Mouse (Mus musculus): ENCODE measurements around the gene Vps54. TPM values are rescaled to one million over a fixed set of nuclear protein-coding genes. Genes with fewer than 3 reads are reported as not detected.
A peak's percentile ranks its signal among the peaks of the same experiment; 100 is the strongest.

Vps54 gene
- total RNA-seq, 2 experiments from 2014 or later, result 21.7 to 24.6 TPM

DNA sequence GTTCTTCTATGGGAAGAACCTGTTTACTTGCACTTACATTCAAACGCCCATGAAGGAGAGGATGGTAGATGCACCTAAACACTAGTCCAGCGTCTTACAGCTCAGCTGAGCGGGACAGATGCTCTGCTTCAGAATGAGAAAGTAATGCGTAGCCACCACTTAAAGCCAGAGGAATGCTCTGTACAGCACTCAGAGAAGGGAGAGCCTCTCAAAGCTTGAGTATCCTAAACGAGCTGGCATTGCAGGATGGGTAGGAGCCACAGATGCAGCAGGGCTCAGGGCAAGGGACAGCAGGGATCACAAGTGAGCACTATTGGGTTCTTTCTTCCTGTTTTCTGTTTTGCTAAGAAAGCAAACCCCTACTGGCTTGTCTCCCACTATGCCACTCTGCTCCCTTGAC is 88.4 kb downstream of the Vps54 start:
- no peak for DNase-seq
- intact Hi-C loops (cut with DNase I), result loop anchor here (5.0 kb wide), 1 partner anchor 105 kb away; no protein-coding TSS in a partner anchor

DNA sequence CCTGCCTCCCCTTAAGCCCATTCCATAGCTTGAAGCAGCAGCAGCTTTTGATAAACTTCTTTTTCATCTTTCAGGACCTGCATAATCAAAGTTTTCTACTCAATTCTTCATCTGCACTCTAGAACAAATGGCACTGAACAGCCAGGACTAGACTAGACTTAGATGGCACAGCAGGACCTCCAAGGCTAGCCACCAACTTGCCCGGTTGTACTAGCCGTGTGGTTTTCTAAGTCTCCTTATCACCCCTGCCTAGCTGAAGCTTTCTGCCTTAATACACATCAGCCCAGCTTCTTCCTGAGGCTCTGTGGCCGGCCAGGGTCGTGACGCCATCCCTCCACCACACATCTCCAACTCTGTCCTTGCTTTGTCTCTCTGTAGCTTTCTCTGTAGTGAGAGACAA is 89.1 kb downstream of the Vps54 start:
- intact Hi-C loops (cut with DNase I), result loop anchor here (5.0 kb wide), 1 partner anchor 104 kb away; no protein-coding TSS in a partner anchor
- DNase-seq, result no peak

DNA sequence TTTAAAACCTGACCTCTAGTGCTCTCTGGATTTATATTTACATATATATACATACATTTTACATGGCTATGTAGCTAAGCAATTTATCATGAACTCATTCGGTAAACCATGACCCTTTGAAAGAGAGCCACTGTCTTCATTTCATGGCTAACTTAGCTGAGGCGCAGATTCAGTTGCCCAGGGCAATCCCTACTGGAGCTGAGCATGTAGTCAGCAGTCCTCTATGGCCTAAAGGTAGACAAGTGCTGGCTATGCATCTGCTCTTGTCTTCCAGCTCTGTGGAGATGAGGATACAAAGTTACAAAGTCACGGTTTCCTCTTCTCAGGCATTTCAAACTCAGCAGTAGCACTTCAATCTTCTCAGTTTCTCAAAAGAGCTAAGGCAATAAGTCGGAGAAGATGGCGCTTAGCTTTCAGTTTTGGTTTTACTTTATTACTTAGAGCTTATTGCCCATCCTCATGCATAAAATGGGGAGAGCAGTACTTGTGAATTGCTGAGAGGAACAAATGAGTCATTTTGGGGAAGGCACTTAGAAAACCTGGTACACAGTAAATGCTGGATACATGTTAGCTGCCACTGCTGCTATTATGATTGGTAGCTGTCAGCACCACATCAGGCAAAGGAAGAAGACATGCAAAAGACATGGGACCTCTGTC is 93.7 kb downstream of the Vps54 start:
- intact Hi-C loops (cut with DNase I), result no loop called here
- DNase-seq, result no peak

DNA sequence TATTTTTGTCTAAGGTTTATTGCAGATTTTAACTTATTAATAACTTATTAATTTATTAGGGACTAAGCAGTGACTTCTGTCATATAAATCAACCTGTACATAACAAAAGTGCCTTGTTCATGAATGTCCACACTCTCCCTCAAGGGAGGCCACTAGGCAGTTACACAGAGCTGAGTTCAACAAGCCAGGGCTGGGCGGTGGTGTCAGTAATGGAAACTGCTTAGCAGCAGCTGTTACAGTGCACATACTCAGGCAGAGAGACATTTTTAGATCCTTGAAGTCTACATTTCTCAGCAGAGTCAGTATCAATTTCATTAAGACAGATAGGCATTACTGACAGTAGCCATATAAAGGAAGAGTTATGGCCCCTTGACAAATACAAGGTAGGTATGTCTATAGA is 98.8 kb downstream of the Vps54 start:
- DNase-seq, result no peak
- intact Hi-C loops (cut with DNase I), result no loop called here

DNA sequence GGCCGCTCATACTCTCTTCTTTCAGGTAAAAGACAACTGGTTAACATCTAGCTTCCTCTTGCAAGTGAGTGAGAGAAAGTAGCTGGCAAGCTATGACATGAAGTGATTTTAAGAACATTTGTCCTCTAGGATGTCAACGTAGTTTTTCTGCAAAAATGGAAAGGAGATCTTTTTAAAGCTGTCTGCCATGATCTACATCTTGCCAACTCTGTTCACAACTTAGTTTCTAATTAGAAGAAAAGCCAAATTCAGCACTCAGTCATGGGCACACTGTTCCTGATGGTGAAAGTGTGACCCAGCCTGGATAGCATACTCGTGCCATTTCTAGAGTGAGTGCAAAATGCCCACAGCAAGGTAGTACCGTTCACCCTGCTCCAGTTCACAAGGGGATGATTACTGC is 100.0 kb downstream of the Vps54 start:
- no peak for DNase-seq
- intact Hi-C loops (cut with DNase I), result no loop called here

DNA sequence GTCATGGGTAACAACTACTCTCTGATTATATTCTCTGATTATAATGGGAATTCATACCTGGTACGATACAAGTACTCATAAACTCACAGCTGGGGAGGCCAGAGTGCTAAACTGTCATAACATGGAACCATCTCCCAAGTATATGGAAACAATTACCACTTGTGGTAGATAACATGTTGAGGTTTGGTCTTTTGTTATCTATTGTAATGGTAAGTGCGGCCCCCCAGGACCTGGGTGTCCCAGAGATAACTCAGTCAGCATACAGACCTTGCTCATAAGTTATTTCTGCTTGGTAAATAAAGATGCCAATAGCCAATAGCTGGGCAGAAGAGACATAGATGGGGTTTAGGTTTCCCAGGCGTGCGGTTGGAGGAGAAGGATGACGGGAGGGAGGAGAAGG is 104.4 kb downstream of the Vps54 start:
- no peak for DNase-seq
- intact Hi-C loops (cut with DNase I), result no loop called here

DNA sequence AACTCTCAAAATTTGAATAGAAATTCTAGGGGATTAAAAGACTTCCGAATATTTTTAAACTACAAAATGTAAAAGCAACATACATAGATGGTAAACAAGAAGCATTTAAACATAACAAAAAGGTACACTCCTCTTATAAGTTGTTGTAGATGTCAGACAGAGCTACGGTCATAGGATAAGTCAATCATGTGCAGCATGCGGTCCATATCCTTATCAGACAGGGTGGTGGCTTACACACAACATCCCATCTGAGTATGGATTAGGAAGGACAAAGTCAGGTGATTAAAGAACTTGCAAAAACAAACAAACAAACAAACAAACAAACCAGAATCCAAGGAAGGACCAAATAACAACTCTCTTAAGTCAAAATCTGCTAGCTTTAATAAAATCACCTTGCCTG is 106.9 kb downstream of the Vps54 start:
- intact Hi-C loops (cut with DNase I), result no loop called here
- no peak for DNase-seq

DNA sequence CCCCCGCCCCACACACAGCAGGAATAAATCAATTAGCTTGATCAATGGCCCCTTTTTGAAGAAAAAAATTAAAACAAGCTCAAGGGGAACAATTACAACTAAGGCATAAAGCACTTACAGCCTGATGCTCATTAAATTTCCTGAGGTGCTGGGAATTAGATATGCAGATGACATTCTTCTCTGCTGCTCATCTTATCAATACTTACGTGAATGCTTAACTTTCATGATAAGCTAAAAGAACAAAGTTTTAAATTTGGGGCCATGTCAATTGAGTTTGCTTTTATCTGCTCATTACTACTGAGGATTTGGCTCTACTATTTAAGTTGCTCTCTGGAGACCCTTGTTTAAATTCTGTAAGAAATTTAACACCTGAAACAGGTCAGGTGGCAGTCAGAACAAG is 109.8 kb downstream of the Vps54 start:
- intact Hi-C loops (cut with DNase I), result no loop called here
- DNase-seq, result no peak

DNA sequence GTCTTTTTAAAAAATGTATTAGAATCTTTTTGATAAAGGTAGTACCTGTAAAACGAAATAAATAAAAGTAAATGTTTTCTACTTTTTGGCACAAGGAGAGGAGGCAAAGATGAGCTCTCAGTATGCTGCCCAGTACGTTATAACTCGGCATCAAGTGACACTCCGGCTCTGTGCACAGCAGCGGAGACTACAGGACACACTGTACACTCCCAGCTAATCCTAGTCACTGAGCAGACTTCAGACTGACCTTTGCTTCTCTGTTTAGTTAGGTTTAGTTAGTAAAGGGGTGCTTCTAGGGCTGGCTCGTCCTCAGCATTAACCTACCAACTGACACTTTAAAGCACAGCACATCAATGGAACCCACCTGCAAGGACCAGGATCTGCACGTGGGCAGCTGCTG is 112.2 kb downstream of the Vps54 start:
- intact Hi-C loops (cut with DNase I), result loop anchor here (2.0 to 5.0 kb wide), 2 partner anchors 81 to 102 kb away; no protein-coding TSS in a partner anchor

DNA sequence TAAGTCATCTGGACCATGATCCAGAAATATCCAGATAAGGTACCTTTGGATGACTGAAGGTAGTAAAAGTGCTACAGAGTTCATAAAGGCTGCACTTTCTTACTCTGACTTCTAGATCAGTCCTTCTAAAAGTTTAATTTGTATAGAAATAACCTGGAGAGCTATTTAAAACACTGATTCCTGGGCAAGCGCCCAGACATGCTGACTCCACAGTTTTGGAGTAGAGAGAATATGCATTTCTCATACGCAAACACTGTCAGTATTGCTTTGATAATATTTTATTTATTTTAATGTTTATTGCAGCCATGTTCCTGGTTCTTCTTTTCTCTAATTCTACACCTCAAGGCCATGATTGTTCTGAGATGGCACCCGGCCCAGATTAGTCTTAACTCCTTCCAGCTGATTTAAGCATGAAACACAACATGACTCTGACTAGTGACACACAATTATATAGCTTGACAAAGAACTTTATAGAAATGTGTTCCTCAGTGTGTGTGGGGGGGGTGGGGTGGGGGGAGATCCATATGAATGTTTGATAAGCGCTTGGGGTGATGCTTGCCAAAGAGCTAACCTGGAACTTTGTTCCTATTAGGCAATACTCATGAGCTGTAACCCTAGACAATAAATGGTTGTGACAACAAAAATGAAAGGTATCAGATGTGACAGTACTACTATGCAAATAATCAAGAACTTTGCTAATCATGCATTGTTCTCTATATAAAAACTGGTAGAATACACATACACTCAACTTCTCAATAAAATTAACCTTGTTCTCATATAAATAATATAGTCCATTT is 124.3 kb downstream of the Vps54 start:
- intact Hi-C loops (cut with DNase I), result loop anchor here (10.0 kb wide), 1 partner anchor 201 kb away; no protein-coding TSS in a partner anchor
- peak in 1 of 2 experiments; percentile 16 for DNase-seq

More for the DNA sequence above, 112.2 kb downstream of the Vps54 start:
- no peak for DNase-seq

DNA sequence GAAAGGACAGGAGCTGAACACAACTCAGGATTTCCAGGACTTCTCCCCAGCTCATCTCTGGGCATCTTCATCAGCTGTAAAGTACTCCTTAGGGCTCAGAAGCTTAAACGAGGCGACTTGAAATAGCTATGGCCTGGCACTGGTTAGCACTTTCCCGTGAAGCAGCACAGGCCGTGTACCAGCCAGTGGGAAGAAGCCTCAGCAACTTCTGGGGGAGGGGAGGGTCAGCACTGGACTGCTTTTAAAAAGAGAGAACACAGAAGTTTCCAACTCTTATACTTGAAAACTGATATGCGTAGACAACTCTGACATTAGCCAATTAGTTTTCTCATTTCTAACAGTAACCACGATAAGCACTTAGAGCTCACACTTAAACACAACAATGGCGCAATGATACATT is 129.4 kb downstream of the Vps54 start:
- intact Hi-C loops (cut with DNase I), result loop anchor here (10.0 kb wide), 1 partner anchor 196 kb away; no protein-coding TSS in a partner anchor
- peak; percentile 40 to 42 for DNase-seq

DNA sequence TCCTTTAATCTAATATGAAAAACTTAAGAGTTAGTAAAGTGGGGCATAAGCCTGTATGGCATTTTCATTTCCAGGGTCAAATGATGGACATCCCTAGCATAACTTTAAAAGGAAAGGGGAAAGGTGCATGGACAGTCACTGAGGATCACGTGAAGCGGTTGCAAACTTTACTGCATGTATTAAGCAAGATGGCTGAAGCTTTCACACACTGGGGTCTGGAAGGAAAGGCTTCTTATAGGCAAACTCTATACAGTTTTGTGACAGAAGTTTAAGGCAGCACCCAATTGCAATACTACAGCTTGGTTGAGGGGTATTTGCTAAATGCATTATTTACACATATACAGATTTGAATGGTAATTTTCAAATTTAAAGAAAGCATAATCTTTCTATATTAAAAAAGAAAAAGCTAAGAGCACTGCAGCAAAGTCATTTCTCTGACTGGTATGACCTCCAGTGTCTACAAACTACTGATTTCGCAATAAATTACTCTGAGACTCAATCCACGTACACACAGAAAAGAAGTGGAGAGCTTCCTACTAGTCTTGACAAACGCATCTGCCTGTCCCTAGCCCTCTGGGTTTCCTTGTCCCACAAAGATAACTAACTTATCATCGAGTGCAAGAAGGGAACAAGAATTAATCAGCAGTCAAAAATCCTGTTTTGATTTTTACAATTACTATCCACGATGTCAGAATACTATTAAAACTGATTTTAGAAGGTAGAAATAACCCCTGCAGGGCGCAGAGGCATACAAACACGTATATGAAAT is 130.4 kb downstream of the Vps54 start:
- DNase-seq, result peak; percentile 34 to 38
- intact Hi-C loops (cut with DNase I), result loop anchor here (5.0 to 10.0 kb wide), 4 partner anchors 48 to 1037 kb away; partner anchors contain the start of gene Slc1a4

DNA sequence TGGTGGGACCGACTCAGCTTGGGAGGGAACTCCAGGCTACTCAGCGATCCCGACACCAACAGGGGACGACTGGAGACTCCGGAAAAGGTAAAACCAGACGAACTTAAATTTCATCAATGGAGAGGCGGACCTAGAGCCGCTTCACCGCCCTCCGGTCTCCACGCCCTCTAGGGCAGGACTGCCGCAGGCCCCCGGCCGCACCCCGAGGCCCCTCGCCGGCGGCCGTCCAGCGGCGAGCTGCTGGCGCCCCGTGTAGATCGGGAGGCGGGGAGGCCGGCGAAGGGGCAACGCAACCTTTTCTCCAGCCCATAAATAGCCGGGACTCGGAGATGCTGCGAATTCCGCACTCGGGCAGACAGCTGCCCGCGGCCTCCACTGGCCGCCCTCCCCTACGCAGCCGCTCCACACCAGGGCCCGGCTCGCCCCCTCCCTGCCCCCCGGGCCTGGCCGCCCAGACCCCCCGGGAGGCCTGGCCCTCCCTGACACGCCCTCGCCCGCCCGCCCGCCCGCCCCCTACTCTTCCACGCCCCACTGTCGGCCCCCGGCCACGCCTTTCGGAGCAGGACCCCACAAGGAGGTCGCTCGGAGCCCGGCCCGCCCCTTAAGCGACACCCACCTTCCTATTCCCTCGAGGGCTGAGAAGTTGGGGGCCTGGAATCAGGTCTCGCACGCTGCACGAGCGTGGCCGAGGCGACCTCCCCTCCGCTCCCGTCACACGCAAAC is 131.5 kb downstream of the Vps54 start:
- DNase-seq, result peak; percentile 88 to 92
- intact Hi-C loops (cut with DNase I), result loop anchor here (5.0 kb wide), 3 partner anchors 47 to 1038 kb away; partner anchors contain the start of gene Slc1a4

Small RNAs within 50 kb of the gene (microRNA-seq; reads per million reads assigned to microRNA genes)
- 0.35 to 1.2 reads per million in 2 experiments for gene Mir1933

Other genes starting within 250 kb of the Vps54 start
- gene Peli1, start 148.0 kb upstream of the Vps54 start, total RNA-seq (2021), result 10 to 100 TPM; 21.0 to 23.3 TPM
- 100 to 1,000 TPM; 187 to 190 TPM for gene Ugp2, start 131.9 kb downstream of the Vps54 start, total RNA-seq (2021)

All from heart, postnatal 10 days (tissue).